Mouse (Mus musculus) erythroblast, embryonic 14.5 days (primary cell): Measurements from ENCODE around the gene Yae1d1.

ENCODE experiments used
- GATA1 ChIP-seq: IDR thresholded peaks from 2 replicates; pipeline ENCODE4 v1.6.1; 2012; ENCODE audit warnings: low read length, inconsistent platforms, mixed read lengths
- TAL1 ChIP-seq: IDR thresholded peaks from 3 replicates; pipeline ENCODE4 v1.6.1; 2012; ENCODE audit warnings: low read length, inconsistent platforms, mixed read lengths

- TF ChIP-seq TAL1: no peak
- TF ChIP-seq GATA1: no peak
Observed at GRCm38 (mm10) chr13:17949555-17949954, 43.6 kb downstream of the Yae1d1 start.
